Mouse (Mus musculus): ENCODE results near the gene Olfr1044. TPM values are rescaled to one million over a fixed set of nuclear protein-coding genes. Genes with fewer than 3 reads are reported as not detected.

Olfr1044 gene
- polyA plus RNA-seq, 1 experiment from 2014 or later: not detected

Other genes with a start within 250 kb of the Olfr1044 start
- gene Olfr1028, start 227.4 kb downstream of the Olfr1044 start, polyA plus RNA-seq (2015; fragmentation: Nextera tagmentation; extraction: Ambion mirVana): not detected in 2 replicates
- not detected in 2 replicates for gene Olfr1029, start 203.9 kb downstream of the Olfr1044 start, polyA plus RNA-seq (2015; fragmentation: Nextera tagmentation; extraction: Ambion mirVana)
- not detected in 2 replicates for gene Olfr1030, start 198.5 kb downstream of the Olfr1044 start, polyA plus RNA-seq (2015; fragmentation: Nextera tagmentation; extraction: Ambion mirVana)
- not detected in 2 replicates for gene Olfr1031, start 187.5 kb downstream of the Olfr1044 start, polyA plus RNA-seq (2015; fragmentation: Nextera tagmentation; extraction: Ambion mirVana)
- gene Olfr1032, start 172.3 kb downstream of the Olfr1044 start, polyA plus RNA-seq (2015; fragmentation: Nextera tagmentation; extraction: Ambion mirVana): not detected in 2 replicates
- gene Olfr1033, start 157.2 kb downstream of the Olfr1044 start, polyA plus RNA-seq (2015; fragmentation: Nextera tagmentation; extraction: Ambion mirVana): not detected in 2 replicates
- not detected in 2 replicates for gene Olfr1034, start 132.0 kb downstream of the Olfr1044 start, polyA plus RNA-seq (2015; fragmentation: Nextera tagmentation; extraction: Ambion mirVana)
- gene Olfr1036, start 103.8 kb downstream of the Olfr1044 start, polyA plus RNA-seq (2015; fragmentation: Nextera tagmentation; extraction: Ambion mirVana): not detected in 2 replicates
- not detected in 2 replicates for gene Olfr1037, start 90.4 kb downstream of the Olfr1044 start, polyA plus RNA-seq (2015; fragmentation: Nextera tagmentation; extraction: Ambion mirVana)
- not detected in 2 replicates for gene Olfr1039, start 41.9 kb downstream of the Olfr1044 start, polyA plus RNA-seq (2015; fragmentation: Nextera tagmentation; extraction: Ambion mirVana)
- not detected in 2 replicates for gene Olfr1040, start 31.1 kb downstream of the Olfr1044 start, polyA plus RNA-seq (2015; fragmentation: Nextera tagmentation; extraction: Ambion mirVana)
- gene Olfr1042, start 16.0 kb downstream of the Olfr1044 start, polyA plus RNA-seq (2015; fragmentation: Nextera tagmentation; extraction: Ambion mirVana): not detected in 2 replicates
- gene Olfr1043, start 10.3 kb downstream of the Olfr1044 start, polyA plus RNA-seq (2015; fragmentation: Nextera tagmentation; extraction: Ambion mirVana): not detected in 2 replicates
- not detected in 2 replicates for gene Olfr52, start 7.9 kb upstream of the Olfr1044 start, polyA plus RNA-seq (2015; fragmentation: Nextera tagmentation; extraction: Ambion mirVana)
- not detected in 2 replicates for gene Olfr1045, start 25.2 kb upstream of the Olfr1044 start, polyA plus RNA-seq (2015; fragmentation: Nextera tagmentation; extraction: Ambion mirVana)
- not detected in 2 replicates for gene Olfr1046, start 41.5 kb upstream of the Olfr1044 start, polyA plus RNA-seq (2015; fragmentation: Nextera tagmentation; extraction: Ambion mirVana)
- not detected in 2 replicates for gene Olfr1047, start 53.6 kb upstream of the Olfr1044 start, polyA plus RNA-seq (2015; fragmentation: Nextera tagmentation; extraction: Ambion mirVana)
- gene Olfr1048, start 62.5 kb upstream of the Olfr1044 start, polyA plus RNA-seq (2015; fragmentation: Nextera tagmentation; extraction: Ambion mirVana): not detected in 2 replicates
- not detected in 2 replicates for gene Olfr1049, start 80.5 kb upstream of the Olfr1044 start, polyA plus RNA-seq (2015; fragmentation: Nextera tagmentation; extraction: Ambion mirVana)
- gene Olfr1051, start 101.3 kb upstream of the Olfr1044 start, polyA plus RNA-seq (2015; fragmentation: Nextera tagmentation; extraction: Ambion mirVana): not detected in 2 replicates
- not detected in 2 replicates for gene Olfr1052, start 114.6 kb upstream of the Olfr1044 start, polyA plus RNA-seq (2015; fragmentation: Nextera tagmentation; extraction: Ambion mirVana)
- gene Olfr1053, start 137.5 kb upstream of the Olfr1044 start, polyA plus RNA-seq (2015; fragmentation: Nextera tagmentation; extraction: Ambion mirVana): not detected in 2 replicates
- gene Olfr1054, start 157.6 kb upstream of the Olfr1044 start, polyA plus RNA-seq (2015; fragmentation: Nextera tagmentation; extraction: Ambion mirVana): not detected in 2 replicates
- gene Olfr1055, start 172.5 kb upstream of the Olfr1044 start, polyA plus RNA-seq (2015; fragmentation: Nextera tagmentation; extraction: Ambion mirVana): not detected in 2 replicates
- gene Olfr1056, start 184.6 kb upstream of the Olfr1044 start, polyA plus RNA-seq (2015; fragmentation: Nextera tagmentation; extraction: Ambion mirVana): not detected in 2 replicates
- not detected in 2 replicates for gene Olfr1057, start 200.6 kb upstream of the Olfr1044 start, polyA plus RNA-seq (2015; fragmentation: Nextera tagmentation; extraction: Ambion mirVana)
- gene Olfr1058, start 210.7 kb upstream of the Olfr1044 start, polyA plus RNA-seq (2015; fragmentation: Nextera tagmentation; extraction: Ambion mirVana): not detected in 2 replicates
- not detected in 2 replicates for gene Olfr1061, start 236.2 kb upstream of the Olfr1044 start, polyA plus RNA-seq (2015; fragmentation: Nextera tagmentation; extraction: Ambion mirVana)
- gene Olfr1062, start 248.9 kb upstream of the Olfr1044 start, polyA plus RNA-seq (2015; fragmentation: Nextera tagmentation; extraction: Ambion mirVana): not detected in 2 replicates